Mouse (Mus musculus) thymus, adult 2 months (tissue): Measurements from ENCODE around the gene Cux2.

Experiments
- CTCF ChIP-seq: fragments of 200-500 bp; IDR thresholded peaks from 2 replicates; pipeline ENCODE4 v1.5.1; 2012; ENCODE audit warnings: mild to moderate bottlenecking, control low read depth, low read length, moderate library complexity, borderline replicate concordance; ENCODE audit not compliant: control insufficient read depth, poor library complexity, insufficient read depth; ENCODE audit errors: extremely low read depth
- POLR2A ChIP-seq: fragments of 200-500 bp; IDR thresholded peaks from 2 replicates; pipeline ENCODE4 v1.6.1; 2012; ENCODE audit warnings: mild to moderate bottlenecking, low read length, control low read depth, moderate library complexity; ENCODE audit not compliant: control insufficient read depth, poor library complexity, insufficient read depth; ENCODE audit errors: extremely low read depth

- no peak for TF ChIP-seq CTCF
- no peak for TF ChIP-seq POLR2A
Observed at GRCm38 (mm10) chr5:121819559-121819958, 230.3 kb downstream of the Cux2 start.
